Mouse (Mus musculus) adrenal gland, adult 8-10 months (tissue): Measurements from ENCODE around the gene Cc2d1b. TPM values are rescaled to one million over a fixed set of nuclear protein-coding genes. Genes with fewer than 3 reads are reported as not detected.
A peak's percentile ranks its signal among the peaks of the same experiment; 100 is the strongest.

ENCODE experiments used
- DNase-seq: peaks from one replicate; pipeline ENCODE4 v3.0.0; 2022
- total RNA-seq, 4 experiments: library from RNA; stranded (reverse); gene quantifications; 2 replicates each; pipeline ENCODE4 v1.2.4; 2022

The Cc2d1b gene
- 10 to 100 TPM; 54.8 to 66.1 (median 59.4) TPM for total RNA-seq

GRCm38 (mm10) chr4:108619587-108620341, at the start of gene Cc2d1b:
Gene Cc2d1b (plus strand): TSS chr4:108619940.
- DNase-seq: peak; percentile 83

- DNase-seq: no peak
Measured at GRCm38 (mm10) chr4:108572644-108573043, 47.1 kb upstream of the Cc2d1b start.

- DNase-seq: peak; percentile 97
Measured at GRCm38 (mm10) chr4:108578840-108579742, 40.6 kb upstream of the Cc2d1b start, which contains the start of the genes Prpf38a and Orc1. Gene Prpf38a (minus strand): TSS chr4:108579336. Gene Orc1 (plus strand): TSS chr4:108579423.

- DNase-seq: no peak
Measured at GRCm38 (mm10) chr4:108579743-108580411, 39.9 kb upstream of the Cc2d1b start.

- DNase-seq: no peak
Measured at GRCm38 (mm10) chr4:108593376-108593775, 26.4 kb upstream of the Cc2d1b start.

GRCm38 (mm10) chr4:108595785-108596184, 24.0 kb upstream of the Cc2d1b start:
- DNase-seq: no peak

- DNase-seq: no peak
Measured at GRCm38 (mm10) chr4:108598306-108598705, 21.4 kb upstream of the Cc2d1b start.

- no peak for DNase-seq
Measured at GRCm38 (mm10) chr4:108601870-108602269, 17.9 kb upstream of the Cc2d1b start.

GRCm38 (mm10) chr4:108608651-108609050, 11.1 kb upstream of the Cc2d1b start:
- DNase-seq: no peak

GRCm38 (mm10) chr4:108610935-108611334, 8.8 kb upstream of the Cc2d1b start:
- no peak for DNase-seq

GRCm38 (mm10) chr4:108618586-108618985, 1.2 kb upstream of the Cc2d1b start:
- DNase-seq: no peak

GRCm38 (mm10) chr4:108619165-108619564, 575 bp upstream of the Cc2d1b start:
- DNase-seq: no peak

- DNase-seq: no peak
Measured at GRCm38 (mm10) chr4:108620536-108620935, 796 bp downstream of the Cc2d1b start.

- no peak for DNase-seq
Measured at GRCm38 (mm10) chr4:108621504-108621903, 1.8 kb downstream of the Cc2d1b start.

- no peak for DNase-seq
Measured at GRCm38 (mm10) chr4:108627066-108627465, 7.3 kb downstream of the Cc2d1b start.

- peak; percentile 56 for DNase-seq
Measured at GRCm38 (mm10) chr4:108629363-108629880, 9.7 kb downstream of the Cc2d1b start.

- DNase-seq: no peak
Measured at GRCm38 (mm10) chr4:108630096-108630495, 10.4 kb downstream of the Cc2d1b start.

GRCm38 (mm10) chr4:108631616-108632015, 11.9 kb downstream of the Cc2d1b start:
- no peak for DNase-seq

GRCm38 (mm10) chr4:108633703-108634102, 14.0 kb downstream of the Cc2d1b start:
- no peak for DNase-seq

GRCm38 (mm10) chr4:108634696-108635095, 15.0 kb downstream of the Cc2d1b start:
- no peak for DNase-seq

- no peak for DNase-seq
Measured at GRCm38 (mm10) chr4:108635101-108635500, 15.4 kb downstream of the Cc2d1b start.

GRCm38 (mm10) chr4:108637721-108638120, 18.0 kb downstream of the Cc2d1b start:
- DNase-seq: no peak
